Mouse (Mus musculus): ENCODE measurements at regions not wholly inside any gene's neighbourhood (a gene's known extent, or its start where the extent isn't known, plus 50 kb on each side); places are given as distances from the start of the nearest gene placed in this dataset.
A peak's percentile ranks its signal among the peaks of the same experiment; 100 is the strongest.

- no peak for DNase-seq
Measured at GRCm38 (mm10) chr5:52309317-52310060, 54.1 kb upstream of the Sod3 start.

GRCm38 (mm10) chr5:52296303-52296702 lies 67.3 kb upstream of the Sod3 start:
- no peak for DNase-seq

- DNase-seq: no peak
Measured at GRCm38 (mm10) chr5:52294466-52294865, 69.1 kb upstream of the Sod3 start.

GRCm38 (mm10) chr5:52288319-52288718 lies 75.3 kb upstream of the Sod3 start:
- DNase-seq: no peak

- no peak for DNase-seq
Measured at GRCm38 (mm10) chr5:52280871-52281270, 82.7 kb upstream of the Sod3 start.

GRCm38 (mm10) chr5:52278111-52278510 lies 85.5 kb upstream of the Sod3 start:
- no peak for DNase-seq

- no peak for DNase-seq
Measured at GRCm38 (mm10) chr5:52263214-52263613, 72.9 kb upstream of the Dhx15 start.

GRCm38 (mm10) chr5:52258075-52258474 lies 67.8 kb upstream of the Dhx15 start:
- no peak for DNase-seq

GRCm38 (mm10) chr5:52254602-52255071 lies 64.3 kb upstream of the Dhx15 start:
- peak; percentile 14 for DNase-seq

GRCm38 (mm10) chr5:52249804-52250203 lies 59.5 kb upstream of the Dhx15 start:
- no peak for DNase-seq

- DNase-seq: no peak
Measured at GRCm38 (mm10) chr5:52243931-52244330, 53.6 kb upstream of the Dhx15 start.

GRCm38 (mm10) chr5:52242414-52242813 lies 52.1 kb upstream of the Dhx15 start:
- DNase-seq: no peak

GRCm38 (mm10) chr5:52240540-52240939 lies 50.2 kb upstream of the Dhx15 start:
- DNase-seq: peak; percentile 60
